Mouse (Mus musculus) liver, embryonic 14.5 days (tissue): Measurements from ENCODE around the gene Tmem127. TPM values are rescaled to one million over a fixed set of nuclear protein-coding genes. Genes with fewer than 3 reads are reported as not detected.

Experiments
- ATAC-seq: fragments of 200-750 bp; cut with Nextera tagmentation; 2 replicates; pipeline ENCODE4 v1.8.0; 2017; ENCODE audit warnings: moderate number of reproducible peaks, mild to moderate bottlenecking, moderate library complexity; ENCODE audit not compliant: insufficient read depth
- DNase-seq, 3 experiments: peaks; one replicate each; pipeline ENCODE4 v3.0.0-alpha.2; 2012 to 2013; ENCODE audit warnings: low read depth in 3 of 3, low spot score in 3 of 3
- H3K27ac ChIP-seq: fragments of 300-500 bp; sonication (generic); 2 replicates; pipeline ENCODE4 v1.5.1; 2014; ENCODE audit warnings: moderate library complexity, mild to moderate bottlenecking, control low read depth, inconsistent platforms
- H3K27me3 ChIP-seq: fragments of 300-500 bp; sonication (generic); 2 replicates; pipeline ENCODE4 v1.6.1; 2014; ENCODE audit warnings: mild to moderate bottlenecking, low read length, moderate library complexity; ENCODE audit not compliant: control insufficient read depth, insufficient read depth
- H3K36me3 ChIP-seq: fragments of 300-500 bp; sonication (generic); replicated peaks from 2 replicates; pipeline ENCODE4 v1.6.1; 2014; ENCODE audit warnings: low read depth; ENCODE audit not compliant: control insufficient read depth, insufficient read depth
- H3K4me1 ChIP-seq, 2 experiments: fragments of 200-500 bp in 1 of 2; fragments of 300-500 bp in 1 of 2; sonication (generic) in 1 of 2; replicated peaks; 2 replicates each; pipeline ENCODE4 v1.6.1; 2012 to 2014; ENCODE audit warnings: antibody characterized with exemption in 1 of 2, inconsistent platforms in 1 of 2, low read length in 1 of 2; ENCODE audit not compliant: control insufficient read depth in 2 of 2, insufficient read depth in 2 of 2
- H3K4me2 ChIP-seq: fragments of 300-500 bp; sonication (generic); 2 replicates; pipeline ENCODE4 v1.6.1; 2014; ENCODE audit warnings: low read depth, mild to moderate bottlenecking, control low read depth, moderate library complexity
- H3K4me3 ChIP-seq, 2 experiments: fragments of 200-500 bp in 1 of 2; fragments of 300-500 bp in 1 of 2; sonication (generic) in 1 of 2; 2 replicates each; pipeline ENCODE4 v1.5.1; 2012 to 2014; ENCODE audit warnings: low read depth in 2 of 2, low read length in 2 of 2, mild to moderate bottlenecking in 2 of 2, control low read depth in 1 of 2, inconsistent platforms in 1 of 2, moderate library complexity in 1 of 2; ENCODE audit not compliant: insufficient read depth in 1 of 2
- H3K9ac ChIP-seq: fragments of 300-500 bp; sonication (generic); replicated peaks from 2 replicates; pipeline ENCODE4 v1.6.1; 2014; ENCODE audit warnings: mild to moderate bottlenecking, control low read depth, moderate library complexity
- H3K9me3 ChIP-seq: fragments of 300-500 bp; sonication (generic); 2 replicates; pipeline ENCODE4 v1.6.1; 2016; ENCODE audit warnings: low read length, mixed read lengths; ENCODE audit not compliant: control insufficient read depth
- CTCF ChIP-seq: IDR thresholded peaks from 2 replicates; pipeline ENCODE4 v1.5.1; 2016; ENCODE audit warnings: antibody characterized with exemption, low read depth, control low read depth
- EP300 ChIP-seq: IDR thresholded peaks from 2 replicates; pipeline ENCODE4 v1.6.1; 2016; ENCODE audit warnings: antibody characterized with exemption, low read depth
- WGBS: fragments of 180-500 bp; shearing (Covaris S2); extraction: QIAGEN DNeasy Blood & Tissue Kit; methylation state at CpG from one replicate; pipeline ENCODE4 v1.1.7; 2014; ENCODE audit not compliant: insufficient replicate concordance; 5-methylcytosine and 5-hydroxymethylcytosine counted together
- polyA plus RNA-seq, 2 experiments: library from polyadenylated mRNA; depleted of rRNA in 1 of 2; stranded (reverse) in 1 of 2; unstranded in 1 of 2; fragments of >200 nt; fragmentation: Nextera tagmentation in 1 of 2; extraction: Ambion mirVana in 1 of 2; gene quantifications; 2 replicates each; pipeline versions ENCODE4 v1.2.1 to v1.2.3; 2012 to 2014

Gene Tmem127
- polyA plus RNA-seq, 2 experiments: 7.4 to 8.4 TPM

DNA sequence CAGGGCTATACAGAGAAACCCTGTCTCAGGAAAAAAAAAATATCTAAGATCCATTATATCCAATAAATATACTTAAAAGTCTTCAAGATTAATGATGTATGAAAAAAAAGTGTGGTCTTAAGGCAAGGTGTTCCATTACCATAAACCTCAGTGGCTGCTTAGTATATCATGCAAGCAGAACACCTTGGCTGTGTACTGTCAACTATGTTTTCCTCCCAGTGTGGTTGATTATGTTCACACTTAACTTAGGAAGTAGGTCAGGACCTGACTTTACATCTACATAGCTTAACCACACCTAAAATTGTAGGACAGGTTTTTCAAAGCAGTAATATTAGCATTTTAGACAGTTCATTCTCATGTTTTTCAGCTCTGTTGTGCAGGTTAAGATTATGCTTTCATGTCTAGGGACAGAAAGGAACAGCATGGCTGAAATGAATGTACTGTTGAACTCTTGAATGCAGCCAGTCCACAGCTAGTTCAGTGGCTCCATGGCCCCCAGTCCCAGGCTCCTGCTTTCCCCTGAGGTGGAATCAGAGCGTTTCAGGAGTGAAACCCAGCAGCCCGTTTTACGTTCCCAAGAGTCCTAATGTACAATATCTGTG, 57.0 kb downstream of the Tmem127 start:
- Histone ChIP-seq H3K9ac (no peak overlapping the region), H3K4me1 (no peaks in the 10 kb centered on the region), H3K4me2 (no peak overlapping the region), H3K9me3 (no peaks in the 10 kb centered on the region), H3K4me3 (no peak overlapping the region), H3K27me3 (no peaks in the 10 kb centered on the region), H3K27ac (no peak overlapping the region), H3K36me3 (peaks cover 5% of the 10 kb centered on the region)
- DNase-seq (no peak), ATAC-seq (no peak)
- no peak for TF ChIP-seq CTCF
- TF ChIP-seq EP300: no peak
- 79% methylated on average over 3 of the region's 3 CpGs for WGBS

DNA sequence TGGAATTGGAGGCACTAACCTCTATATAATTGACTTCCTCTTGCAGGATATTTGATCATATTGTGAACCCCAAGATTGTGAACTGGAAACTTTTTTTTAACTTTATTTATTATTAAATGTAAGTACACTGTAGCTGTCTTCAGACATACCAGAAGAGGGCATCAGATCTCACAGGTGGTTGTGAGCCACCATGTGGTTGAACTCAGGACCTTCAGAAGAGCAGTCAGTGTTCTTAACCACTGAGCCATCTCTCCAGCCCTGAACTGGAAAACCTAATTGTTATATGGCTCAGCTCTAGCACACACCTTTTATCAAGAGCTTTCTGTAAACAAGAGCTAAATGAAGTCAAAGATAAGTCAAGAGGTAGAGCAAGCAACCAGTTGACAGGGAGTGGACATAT, 58.4 kb downstream of the Tmem127 start:
- H3K27ac ChIP-seq: no peak overlapping the region
- ATAC-seq (no peak), DNase-seq (no peak)
- no peak overlapping the region for H3K4me3 ChIP-seq
- H3K4me1 ChIP-seq: no peaks in the 10 kb centered on the region
- H3K9ac ChIP-seq: no peak overlapping the region
- H3K9me3 ChIP-seq: no peaks in the 10 kb centered on the region
- TF ChIP-seq CTCF: peak; percentile 52; the same call in 1 of the 2 replicates
- no peak for TF ChIP-seq EP300
- no peaks in the 10 kb centered on the region for H3K27me3 ChIP-seq
- no peak overlapping the region for H3K4me2 ChIP-seq
- no peaks in the 10 kb centered on the region for H3K36me3 ChIP-seq

GRCm38 (mm10) chr2:127307179-127307578, 59.5 kb downstream of the Tmem127 start:
- H3K9me3 ChIP-seq: no peaks in the 10 kb centered on the region
- no peaks in the 10 kb centered on the region for H3K27me3 ChIP-seq
- WGBS: 21% methylated on average over 3 of the region's 3 CpGs
- DNase-seq (no peak), ATAC-seq (no peak)
- H3K36me3 ChIP-seq: no peaks in the 10 kb centered on the region
- H3K9ac ChIP-seq: no peak overlapping the region
- H3K4me1 ChIP-seq: no peaks in the 10 kb centered on the region
- TF ChIP-seq EP300 (no peak), CTCF (no peak)
- no peak overlapping the region for H3K4me3 ChIP-seq
- no peak overlapping the region for H3K27ac ChIP-seq
- no peak overlapping the region for H3K4me2 ChIP-seq

DNA sequence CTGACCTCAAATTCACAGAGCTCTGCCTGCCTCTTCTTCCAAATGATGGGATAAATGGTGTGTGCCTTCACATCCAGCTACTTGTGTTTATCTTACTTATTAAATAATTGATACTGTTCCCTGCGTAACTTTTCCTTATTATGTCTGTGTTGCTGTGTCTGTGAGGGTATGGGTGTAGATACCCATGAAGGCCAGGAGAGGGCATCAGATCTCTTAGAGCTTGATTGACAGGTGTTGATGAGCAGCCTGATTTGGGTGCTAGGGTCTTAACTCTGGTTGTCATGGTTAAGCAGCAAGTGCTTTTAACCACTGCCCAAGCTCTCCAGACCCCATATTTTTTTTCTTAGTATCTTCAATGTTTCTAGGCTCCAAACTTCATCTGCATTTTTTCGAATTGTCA, 61.0 kb downstream of the Tmem127 start:
- no peak overlapping the region for H3K9ac ChIP-seq
- no peak overlapping the region for H3K4me2 ChIP-seq
- no peak overlapping the region for H3K27ac ChIP-seq
- no peaks in the 10 kb centered on the region for H3K9me3 ChIP-seq
- H3K4me3 ChIP-seq: no peak overlapping the region
- DNase-seq: no peak
- 75% methylated on average over 2 of the region's 2 CpGs for WGBS
- no peaks in the 10 kb centered on the region for H3K4me1 ChIP-seq
- TF ChIP-seq CTCF (peak; percentile 61), EP300 (no peak)
- H3K36me3 ChIP-seq: no peaks in the 10 kb centered on the region
- ATAC-seq: no peak
- H3K27me3 ChIP-seq: no peaks in the 10 kb centered on the region

GRCm38 (mm10) chr2:127310246-127310645, 62.5 kb downstream of the Tmem127 start:
- no peak for DNase-seq
- Histone ChIP-seq H3K4me3 (no peak overlapping the region), H3K9me3 (no peaks in the 10 kb centered on the region), H3K36me3 (no peaks in the 10 kb centered on the region), H3K27ac (no peak overlapping the region), H3K27me3 (no peaks in the 10 kb centered on the region), H3K4me2 (no peak overlapping the region), H3K4me1 (no peaks in the 10 kb centered on the region), H3K9ac (no peak overlapping the region)
- 13% methylated on average over 2 of the region's 2 CpGs for WGBS
- TF ChIP-seq EP300 (no peak), CTCF (no peak)
- ATAC-seq: no peak
